Mouse (Mus musculus): Measurements from ENCODE around the gene Eif4a1.

DNA sequence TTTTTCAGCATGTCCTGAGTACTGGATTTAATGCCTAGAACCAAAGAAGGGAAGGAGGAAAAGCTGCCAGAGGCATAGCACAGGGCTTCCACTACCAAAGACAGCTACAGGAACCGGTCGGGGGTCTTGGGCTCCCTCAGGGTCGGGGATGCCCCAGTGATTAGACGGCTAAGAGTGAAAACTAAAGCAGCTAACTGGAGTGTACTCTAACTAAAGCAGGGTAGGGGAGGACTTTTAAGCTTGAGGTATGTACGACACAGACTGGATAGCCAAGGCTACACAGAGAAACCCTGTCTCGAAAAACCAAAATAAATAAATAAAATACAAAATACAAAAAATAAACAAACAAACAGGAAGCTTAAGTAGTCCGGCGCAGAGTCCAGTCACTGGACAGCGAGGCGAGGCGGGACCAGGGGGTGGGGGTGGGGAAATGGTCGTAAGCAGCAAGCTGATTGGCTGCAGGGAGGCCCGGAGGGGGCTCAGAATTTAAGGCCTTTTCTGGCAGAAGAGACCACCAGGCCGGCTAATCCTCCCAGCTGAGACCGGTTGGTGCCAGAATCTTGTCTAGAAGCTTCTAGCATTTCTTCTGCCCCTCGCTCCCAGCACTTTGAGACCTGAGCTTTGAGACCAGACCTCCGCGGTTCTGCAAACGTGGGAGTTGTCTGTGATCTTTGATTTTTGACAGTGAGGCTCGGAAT, 50.5 kb downstream of the Eif4a1 start, which contains the start of gene Sat2:
- TF ChIP-seq HCFC1 (IDR thresholded peaks at IDR 0.05; ENCODE audit: borderline replicate concordance, insufficient read depth, low read length) (no peak), CHD2 (IDR thresholded peaks at IDR 0.05; ENCODE audit: low read depth, low read length) (no peak), MAFK (IDR thresholded peaks at IDR 0.05; ENCODE audit: insufficient read depth, low read depth, low read length) (no peak)

Data from ES-E14 (cell line).